Mouse (Mus musculus): Measurements from ENCODE around the gene Klrb1f. TPM values are rescaled to one million over a fixed set of nuclear protein-coding genes. Genes with fewer than 3 reads are reported as not detected.

Gene Klrb1f
- polyA plus RNA-seq, 1 experiment, result 0.04 TPM

Other genes starting within 250 kb of the Klrb1f start
- not detected in 2 replicates for gene Gm44511, start 219.6 kb upstream of the Klrb1f start, polyA plus RNA-seq (2012; rRNA removed)
- not detected in 2 replicates for gene Klrb1b, start 219.6 kb upstream of the Klrb1f start, polyA plus RNA-seq (2012; rRNA removed)
- 0.12 and 0.15 TPM in 2 replicates for gene Clec2i, start 158.3 kb upstream of the Klrb1f start, polyA plus RNA-seq (2012; rRNA removed)
- gene BC035044, start 154.8 kb upstream of the Klrb1f start, polyA plus RNA-seq (2012; rRNA removed), result 2.0 and 2.3 TPM in 2 replicates
- 0.17 and 0.66 TPM in 2 replicates for gene Clec2g, start 111.5 kb upstream of the Klrb1f start, polyA plus RNA-seq (2012; rRNA removed)
- gene Clec2e, start 55.0 kb downstream of the Klrb1f start, polyA plus RNA-seq (2012; rRNA removed), result 0.06 and 0.08 TPM in 2 replicates
- 14.0 and 20.5 TPM in 2 replicates for gene Clec2d, start 134.7 kb downstream of the Klrb1f start, polyA plus RNA-seq (2012; rRNA removed)
- 0.20 TPM in 1 of 2 replicates, not detected in the other for gene Cd69, start 229.5 kb downstream of the Klrb1f start, polyA plus RNA-seq (2012; rRNA removed)